Mouse (Mus musculus) right cerebral cortex, postnatal 10 days (tissue): Measurements from ENCODE around the gene Ugt1a6a.

ENCODE experiments used
- DNase-seq, 2 experiments: peaks; one replicate each; pipeline ENCODE4 v3.0.0; 2021; ENCODE audit warnings: low spot score in 2 of 2

The Ugt1a6a gene

GRCm38 (mm10) chr1:88249596-88249995 is 115.0 kb downstream of the Ugt1a6a start:
- DNase-seq, result no peak

- DNase-seq, result no peak
Observed at GRCm38 (mm10) chr1:88250023-88250422, 115.4 kb downstream of the Ugt1a6a start.

- no peak for DNase-seq
Observed at GRCm38 (mm10) chr1:88253106-88253505, 118.5 kb downstream of the Ugt1a6a start.

GRCm38 (mm10) chr1:88253540-88253939 is 118.9 kb downstream of the Ugt1a6a start:
- DNase-seq, result no peak

GRCm38 (mm10) chr1:88254793-88255465 is 120.3 kb downstream of the Ugt1a6a start:
- DNase-seq, result no peak

- DNase-seq, result no peak
Observed at GRCm38 (mm10) chr1:88255466-88255857, 120.9 kb downstream of the Ugt1a6a start.

- DNase-seq, result no peak
Observed at GRCm38 (mm10) chr1:88255989-88256754, 121.6 kb downstream of the Ugt1a6a start.

- no peak for DNase-seq
Observed at GRCm38 (mm10) chr1:88256886-88257663, 122.5 kb downstream of the Ugt1a6a start.

GRCm38 (mm10) chr1:88257681-88258080 is 123.1 kb downstream of the Ugt1a6a start:
- peak in 1 of 2 experiments; percentile 32 for DNase-seq

- DNase-seq, result no peak
Observed at GRCm38 (mm10) chr1:88258361-88258760, 123.8 kb downstream of the Ugt1a6a start.

- DNase-seq, result no peak
Observed at GRCm38 (mm10) chr1:88258881-88259642, 124.5 kb downstream of the Ugt1a6a start.

- DNase-seq, result no peak
Observed at GRCm38 (mm10) chr1:88259643-88260024, 125.0 kb downstream of the Ugt1a6a start.

GRCm38 (mm10) chr1:88260114-88260513 is 125.5 kb downstream of the Ugt1a6a start:
- DNase-seq, result no peak

GRCm38 (mm10) chr1:88260604-88261377 is 126.2 kb downstream of the Ugt1a6a start:
- peak in 1 of 2 experiments; percentile 27 for DNase-seq

- DNase-seq, result peak in 1 of 2 experiments; percentile 31
Observed at GRCm38 (mm10) chr1:88261706-88262105, 127.1 kb downstream of the Ugt1a6a start.

- peak in 1 of 2 experiments; percentile 72 for DNase-seq
Observed at GRCm38 (mm10) chr1:88262255-88262654, 127.6 kb downstream of the Ugt1a6a start.

- peak in 1 of 2 experiments; percentile 39 for DNase-seq
Observed at GRCm38 (mm10) chr1:88262961-88263360, 128.4 kb downstream of the Ugt1a6a start.

GRCm38 (mm10) chr1:88263778-88264177 is 129.2 kb downstream of the Ugt1a6a start:
- DNase-seq, result peak in 1 of 2 experiments; percentile 27

GRCm38 (mm10) chr1:88264237-88264868 is 129.7 kb downstream of the Ugt1a6a start:
- no peak for DNase-seq

GRCm38 (mm10) chr1:88264869-88265240 is 130.2 kb downstream of the Ugt1a6a start:
- peak in 1 of 2 experiments; percentile 56 for DNase-seq
